Mouse (Mus musculus): ENCODE measurements around the gene C8g.

- TF ChIP-seq CTCF (IDR thresholded peaks at IDR 0.05; ENCODE audit: borderline replicate concordance, insufficient read depth, low read depth, low read length) (no peak), POLR2A (IDR thresholded peaks at IDR 0.05; ENCODE audit: borderline replicate concordance, insufficient read depth, low read length) (no peak)
Measured at GRCm38 (mm10) chr2:25505000-25505399, 3.5 kb upstream of the C8g start.
